Mouse (Mus musculus): Measurements from ENCODE around the gene Olfr1085. TPM values are rescaled to one million over a fixed set of nuclear protein-coding genes. Genes with fewer than 3 reads are reported as not detected.

The Olfr1085 gene
- not detected in 4 replicates for total RNA-seq (2023)

GRCm38 (mm10) chr2:86661919-86662318 lies at the start of gene Olfr1085:
Olfr1085 (minus strand) TSS chr2:86662019.

GRCm38 (mm10) chr2:86698295-86698694 lies 36.5 kb upstream of the Olfr1085 start, which contains the start of gene Olfr1087:
Olfr1087 (minus strand) TSS chr2:86698395.

GRCm38 (mm10) chr2:86679992-86680391 lies 18.2 kb upstream of the Olfr1085 start, which contains the start of gene Olfr1086:
Olfr1086 (minus strand) TSS chr2:86680092.

GRCm38 (mm10) chr2:86639625-86640024 lies 22.2 kb downstream of the Olfr1085 start, which contains the start of gene Olfr1084:
Olfr1084 (minus strand) TSS chr2:86639725.

Other genes with a start within 250 kb of the Olfr1085 start
- gene Olfr1061, start 248.0 kb downstream of the Olfr1085 start, total RNA-seq (2023) = not detected in 4 replicates
- gene Olfr1062, start 235.3 kb downstream of the Olfr1085 start, total RNA-seq (2023) = not detected in 4 replicates
- not detected in 4 replicates for gene Olfr1065, start 211.4 kb downstream of the Olfr1085 start, total RNA-seq (2023)
- gene Olfr1066, start 205.8 kb downstream of the Olfr1085 start, total RNA-seq (2023) = not detected in 4 replicates
- not detected in 4 replicates for gene Olfr228, start 174.6 kb downstream of the Olfr1085 start, total RNA-seq (2023)
- not detected in 4 replicates for gene Olfr1076, start 153.6 kb downstream of the Olfr1085 start, total RNA-seq (2023)
- gene Olfr1079, start 119.5 kb downstream of the Olfr1085 start, total RNA-seq (2023) = not detected in 4 replicates
- gene Olfr1080, start 103.8 kb downstream of the Olfr1085 start, total RNA-seq (2023) = not detected in 4 replicates
- not detected in 4 replicates for gene Olfr1082, start 63.1 kb downstream of the Olfr1085 start, total RNA-seq (2023)
- not detected in 4 replicates for gene Olfr1084, start 22.3 kb downstream of the Olfr1085 start, total RNA-seq (2023)
- gene Olfr1086, start 18.1 kb upstream of the Olfr1085 start, total RNA-seq (2023) = not detected in 4 replicates
- not detected in 4 replicates for gene Olfr1087, start 36.4 kb upstream of the Olfr1085 start, total RNA-seq (2023)
- not detected in 4 replicates for gene Olfr1089, start 71.7 kb upstream of the Olfr1085 start, total RNA-seq (2023)
- gene Olfr1090, start 97.0 kb upstream of the Olfr1085 start, total RNA-seq (2023) = not detected in 4 replicates
- not detected in 4 replicates for gene Olfr1093, start 120.5 kb upstream of the Olfr1085 start, total RNA-seq (2023)
- gene Olfr141, start 148.0 kb upstream of the Olfr1085 start, total RNA-seq (2023) = not detected in 4 replicates
- not detected in 4 replicates for gene Olfr1094, start 162.6 kb upstream of the Olfr1085 start, total RNA-seq (2023)
- not detected in 4 replicates for gene Olfr1095, start 189.7 kb upstream of the Olfr1085 start, total RNA-seq (2023)
- not detected in 4 replicates for gene Gm13723, start 212.8 kb upstream of the Olfr1085 start, total RNA-seq (2023)
- not detected in 4 replicates for gene Olfr1097, start 230.2 kb upstream of the Olfr1085 start, total RNA-seq (2023)